In genomic region chr16:77789206-77789605, GRCm38 (mm10) we compare ENCODE assay signal across 22 mouse cellular contexts.
DNase-seq lines count a peak whose midpoint lies in the region; ATAC-seq and TF ChIP-seq lines count a peak whose summit lies in the region.
"Had no signal": no experiment of that assay in that cellular context is flagged by ENCODE, and none has a peak within 500 bp of the region (broad histone marks: within the 10 kb centered on the region; RNA-seq: fewer than 3 reads in every experiment).

No protein-coding gene starts in this region.

- DNase-seq in layer of hippocampus, adult 2 months (ENCODE audit: low spot score in 2 of 2): no peak
- no peak for DNase-seq in layer of hippocampus, postnatal 10 days (ENCODE audit: low spot score in 2 of 2)
- DNase-seq in midbrain, embryonic 14.5 days: peak; percentile 66
- DNase-seq in kidney, adult 18-20 months: no peak
- no peak for DNase-seq in liver
- DNase-seq in gastrocnemius, postnatal 14 days: no peak
- DNase-seq: adrenal gland, postnatal 36 days; B cell, adult 2 months; cerebellum, adult 8-10 months; gastrocnemius, postnatal 36 days; kidney, adult 11 months; kidney, postnatal 10 days; left cerebral cortex, postnatal 4 days; liver, postnatal 0 days; lung, postnatal 10 days; retina, postnatal 1 day; right cerebral cortex, postnatal 4 days; thymus, adult 2 months had no signal

- no peak for TF ChIP-seq CTCF in layer of hippocampus, adult 2 months (conservative IDR thresholded peaks at IDR 0.05)

- no peak overlapping the region for H3K9ac ChIP-seq in hindbrain, embryonic 15.5 days
- no peak overlapping the region for H3K9ac ChIP-seq in midbrain, embryonic 14.5 days (replicated peaks; ENCODE audit: low read length)
- H3K9ac ChIP-seq: embryonic facial prominence, embryonic 12.5 days; heart, embryonic 15.5 days; liver, postnatal 0 days had no signal

- H3K9me3 ChIP-seq in hindbrain, embryonic 15.5 days: no peaks in the 10 kb centered on the region
- H3K9me3 ChIP-seq in midbrain, embryonic 14.5 days (ENCODE audit: control insufficient read depth, low read length): no peaks in the 10 kb centered on the region
- H3K9me3 ChIP-seq: embryonic facial prominence, embryonic 12.5 days; heart, embryonic 15.5 days had no signal

- no peaks in the 10 kb centered on the region for H3K27me3 ChIP-seq in hindbrain, embryonic 15.5 days
- no peaks in the 10 kb centered on the region for H3K27me3 ChIP-seq in midbrain, embryonic 14.5 days (ENCODE audit: control insufficient read depth, insufficient read depth, low read length)
- H3K27me3 ChIP-seq: embryonic facial prominence, embryonic 12.5 days; heart, embryonic 15.5 days had no signal

- no peak overlapping the region for H3K4me2 ChIP-seq in hindbrain, embryonic 15.5 days
- H3K4me2 ChIP-seq in midbrain, embryonic 14.5 days (ENCODE audit: low read length): no peak overlapping the region
- H3K4me2 ChIP-seq: embryonic facial prominence, embryonic 12.5 days; heart, embryonic 15.5 days had no signal

- ATAC-seq in hindbrain, embryonic 15.5 days (ENCODE audit: low FRiP score, low read depth): no peak
- no peak for ATAC-seq in midbrain, embryonic 14.5 days (ENCODE audit: low FRiP score, low TSS enrichment)
- ATAC-seq: liver, postnatal 0 days had no signal

- peaks cover 28% of the 10 kb centered on the region for H3K4me1 ChIP-seq in hindbrain, embryonic 15.5 days (replicated peaks)
- peaks cover 28% of the 10 kb centered on the region for H3K4me1 ChIP-seq in midbrain, embryonic 14.5 days (ENCODE audit: control insufficient read depth, insufficient read depth, low read length)
- H3K4me1 ChIP-seq: heart, embryonic 15.5 days had no signal

- no peak overlapping the region for H3K4me3 ChIP-seq in layer of hippocampus, adult 2 months
- no peak overlapping the region for H3K4me3 ChIP-seq in hindbrain, embryonic 15.5 days
- H3K4me3 ChIP-seq in midbrain, embryonic 14.5 days (replicated peaks; ENCODE audit: low read depth, low read length): no peak overlapping the region
- H3K4me3 ChIP-seq: embryonic facial prominence, embryonic 12.5 days; erythroblast, embryonic 14.5 days; heart, embryonic 15.5 days had no signal

- H3K27ac ChIP-seq in layer of hippocampus, adult 2 months: peak overlapping the region; percentile 93
- H3K27ac ChIP-seq in hindbrain, embryonic 15.5 days (replicated peaks): peak overlapping the region; percentile 95
- peak overlapping the region; percentile 91 for H3K27ac ChIP-seq in midbrain, embryonic 14.5 days (replicated peaks; ENCODE audit: low read depth, low read length)
- H3K27ac ChIP-seq: embryonic facial prominence, embryonic 12.5 days; heart, embryonic 15.5 days had no signal

- intact Hi-C loops in gastrocnemius, postnatal 14 days (cut with DNase I; ENCODE audit: low total_unique reads): no loop called here

- H3K36me3 ChIP-seq in hindbrain, embryonic 15.5 days: no peaks in the 10 kb centered on the region
- H3K36me3 ChIP-seq in midbrain, embryonic 14.5 days (ENCODE audit: control insufficient read depth, insufficient read depth, low read length): no peaks in the 10 kb centered on the region
- H3K36me3 ChIP-seq: embryonic facial prominence, embryonic 12.5 days; heart, embryonic 15.5 days had no signal

- 61% methylated on average over 2 of the region's 2 CpGs for WGBS in hindbrain, embryonic 15.5 days
- WGBS in midbrain, embryonic 14.5 days: 39% methylated on average over 2 of the region's 2 CpGs
